Mouse (Mus musculus): ENCODE results near the gene 9330161L09Rik. TPM values are rescaled to one million over a fixed set of nuclear protein-coding genes. Genes with fewer than 3 reads are reported as not detected.

Gene 9330161L09Rik
- total and polyA plus RNA-seq, 3 experiments, result 0.05 to 8.1 (median 2.1) TPM

DNA sequence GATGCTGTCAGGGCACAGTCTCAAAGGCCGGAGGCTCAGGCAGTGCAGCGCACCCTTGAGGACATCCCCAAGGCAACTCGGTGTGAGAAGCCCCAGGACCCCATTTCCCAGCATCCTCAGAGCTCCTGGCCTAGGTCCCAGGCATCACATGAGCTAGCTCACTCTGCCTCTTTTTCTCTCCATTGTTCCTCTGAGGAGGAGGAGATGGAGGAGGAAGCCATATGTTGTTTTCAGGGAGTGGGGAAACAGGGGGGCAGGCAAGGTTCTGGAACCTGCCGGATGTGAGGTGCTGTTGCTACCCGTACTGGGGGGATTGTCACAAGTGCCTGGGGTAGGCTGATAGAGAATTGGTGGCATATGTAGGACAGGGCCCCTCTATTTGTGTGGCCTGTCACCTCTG, 31.5 kb downstream of the 9330161L09Rik start:
- H3K36me3 ChIP-seq (replicated peaks), result no peaks in the 10 kb centered on the region
- ATAC-seq (ENCODE audit: extremely low read depth, insufficient number of reproducible peaks, low FRiP score, poor library complexity, severe bottlenecking) (no peak), DNase-seq (ENCODE audit: low spot score) (no peak)
- peaks cover 72% of the 10 kb centered on the region for H3K4me1 ChIP-seq (ENCODE audit: insufficient read depth, low read depth, low read length)
- TF ChIP-seq CTCF (IDR thresholded peaks at IDR 0.05; ENCODE audit: low read depth, low read length) (no peak), TAL1 (conservative IDR thresholded peaks at IDR 0.05; ENCODE audit: low read depth, low read length) (no peak), GATA1 (IDR thresholded peaks at IDR 0.05; ENCODE audit: borderline replicate concordance, low read length) (no peak), GATA2 (IDR thresholded peaks at IDR 0.05; ENCODE audit: borderline replicate concordance, low read depth, low read length) (no peak), POLR2AphosphoS5 (IDR thresholded peaks at IDR 0.05; ENCODE audit: insufficient replicate concordance, low read depth, low read length) (no peak)
- no peak overlapping the region for H3K4me3 ChIP-seq (ENCODE audit: low read depth, low read length)
- no peaks in the 10 kb centered on the region for H3K9me3 ChIP-seq (replicated peaks)
- peaks cover under 1% of the 10 kb centered on the region for H3K27me3 ChIP-seq (ENCODE audit: insufficient read depth, low read length)

DNA sequence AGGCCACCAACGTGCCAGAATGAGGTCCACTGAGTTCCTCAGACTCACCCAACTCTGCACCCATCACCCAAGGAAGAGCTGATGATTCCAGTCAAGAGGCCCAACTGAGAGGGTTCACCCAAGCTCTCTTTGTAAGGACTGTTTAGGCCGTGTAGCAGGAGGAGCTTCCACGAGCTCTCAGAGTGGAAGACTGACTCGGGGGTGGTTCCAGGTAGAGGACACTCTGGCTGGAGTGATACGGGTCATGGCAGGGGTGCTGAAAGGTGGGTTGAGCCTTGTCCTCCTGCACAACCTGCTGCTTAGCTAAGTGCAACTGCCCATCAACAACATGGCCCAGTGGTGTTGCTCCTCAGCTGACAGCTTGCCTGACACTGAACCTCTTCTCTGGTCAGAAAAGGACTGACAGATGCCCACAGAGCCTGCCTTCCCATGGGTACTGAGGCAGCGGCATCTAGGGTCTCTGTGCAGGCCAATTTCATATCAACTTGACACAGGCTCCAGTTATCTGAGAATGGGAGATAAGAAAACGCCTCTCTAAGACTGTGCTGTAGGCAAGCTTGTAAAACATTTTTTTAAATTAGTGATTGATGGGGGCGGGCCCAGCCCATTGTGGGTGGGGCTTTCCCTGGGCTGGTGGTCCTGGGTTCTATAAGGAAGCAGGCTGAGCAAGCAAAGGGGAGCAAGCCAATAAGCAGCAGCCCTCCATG, 33.9 kb downstream of the 9330161L09Rik start:
- Histone ChIP-seq H3K9me3 (replicated peaks) (no peaks in the 10 kb centered on the region), H3K27me3 (ENCODE audit: insufficient read depth, low read length) (peaks cover 20% of the 10 kb centered on the region), H3K4me3 (ENCODE audit: low read depth, low read length) (peak overlapping the region; percentile 61; the same call in 1 of the 2 replicates), H3K36me3 (replicated peaks) (no peaks in the 10 kb centered on the region), H3K4me1 (ENCODE audit: insufficient read depth, low read depth, low read length) (peaks cover 78% of the 10 kb centered on the region)
- DNase-seq (ENCODE audit: low spot score) (peak; percentile 78), ATAC-seq (ENCODE audit: extremely low read depth, insufficient number of reproducible peaks, low FRiP score, poor library complexity, severe bottlenecking) (peak; percentile 86)
- TF ChIP-seq GATA2 (IDR thresholded peaks at IDR 0.05; ENCODE audit: borderline replicate concordance, low read depth, low read length) (no peak), POLR2AphosphoS5 (IDR thresholded peaks at IDR 0.05; ENCODE audit: insufficient replicate concordance, low read depth, low read length) (0 out of 2 replicates have a peak, but pooled peaks have one; percentile 32), TAL1 (conservative IDR thresholded peaks at IDR 0.05; ENCODE audit: low read depth, low read length) (peak; percentile 84)

DNA sequence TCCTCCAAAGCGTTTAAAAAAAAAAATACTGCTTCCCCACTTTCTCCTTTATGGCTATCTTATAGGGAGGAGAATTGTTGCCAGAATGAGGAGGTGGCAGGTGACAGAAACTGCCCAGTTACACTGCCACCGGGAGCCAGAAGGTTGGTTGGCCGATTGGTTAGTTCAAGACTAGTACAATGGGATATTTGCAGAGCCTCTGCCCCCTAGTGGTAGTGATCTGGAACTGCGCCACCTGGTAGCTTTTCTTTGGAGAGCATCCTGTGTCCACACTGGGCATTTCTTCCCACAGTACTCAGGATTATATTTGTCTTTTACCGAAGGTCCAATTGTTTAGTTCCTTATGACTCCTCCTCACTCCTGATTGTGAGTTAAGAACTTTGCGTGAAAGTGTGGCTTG, 35.9 kb downstream of the 9330161L09Rik start:
- peaks cover 39% of the 10 kb centered on the region for H3K27me3 ChIP-seq (ENCODE audit: insufficient read depth, low read length)

DNA sequence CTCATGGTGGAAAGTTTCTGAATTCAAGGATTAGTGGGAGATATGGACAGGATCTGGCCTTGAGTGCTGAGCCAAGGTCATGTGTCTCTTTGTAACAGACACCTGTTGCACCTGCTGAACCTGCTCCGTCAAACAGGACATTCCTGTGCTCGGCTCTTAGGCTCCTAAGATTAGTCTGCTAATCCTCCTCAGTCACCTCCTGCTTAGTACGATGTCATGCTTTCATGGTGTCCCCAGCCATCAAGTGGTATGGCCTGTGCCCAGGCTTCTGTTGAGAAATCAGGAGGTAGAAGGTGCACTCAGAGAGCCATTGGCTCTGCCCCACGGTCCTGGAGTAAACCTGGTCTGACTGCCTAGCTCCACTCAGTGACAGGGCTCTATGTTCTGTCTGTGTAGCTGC, 36.8 kb downstream of the 9330161L09Rik start:
- Histone ChIP-seq H3K4me1 (ENCODE audit: insufficient read depth, low read depth, low read length) (peaks cover 68% of the 10 kb centered on the region), H3K4me3 (ENCODE audit: low read depth, low read length) (no peak overlapping the region), H3K9me3 (replicated peaks) (no peaks in the 10 kb centered on the region), H3K36me3 (replicated peaks) (no peaks in the 10 kb centered on the region), H3K27me3 (ENCODE audit: insufficient read depth, low read length) (peaks cover 48% of the 10 kb centered on the region)
- TF ChIP-seq GATA1 (IDR thresholded peaks at IDR 0.05; ENCODE audit: borderline replicate concordance, low read length) (no peak), GATA2 (IDR thresholded peaks at IDR 0.05; ENCODE audit: borderline replicate concordance, low read depth, low read length) (no peak), TAL1 (conservative IDR thresholded peaks at IDR 0.05; ENCODE audit: low read depth, low read length) (no peak), POLR2AphosphoS5 (IDR thresholded peaks at IDR 0.05; ENCODE audit: insufficient replicate concordance, low read depth, low read length) (no peak), CTCF (IDR thresholded peaks at IDR 0.05; ENCODE audit: low read depth, low read length) (no peak)
- no peak for ATAC-seq (ENCODE audit: extremely low read depth, insufficient number of reproducible peaks, low FRiP score, poor library complexity, severe bottlenecking)
- DNase-seq (ENCODE audit: low spot score), result no peak

More for the DNA sequence above, 35.9 kb downstream of the 9330161L09Rik start:
- no peak overlapping the region for H3K4me3 ChIP-seq (ENCODE audit: low read depth, low read length)
- no peaks in the 10 kb centered on the region for H3K9me3 ChIP-seq (replicated peaks)
- peaks cover 76% of the 10 kb centered on the region for H3K4me1 ChIP-seq (ENCODE audit: insufficient read depth, low read depth, low read length)
- DNase-seq (ENCODE audit: low spot score) (peak; percentile 63), ATAC-seq (ENCODE audit: extremely low read depth, insufficient number of reproducible peaks, low FRiP score, poor library complexity, severe bottlenecking) (no peak)
- TF ChIP-seq CTCF (IDR thresholded peaks at IDR 0.05; ENCODE audit: low read depth, low read length) (peak; percentile 99), POLR2AphosphoS5 (IDR thresholded peaks at IDR 0.05; ENCODE audit: insufficient replicate concordance, low read depth, low read length) (no peak)
- no peaks in the 10 kb centered on the region for H3K36me3 ChIP-seq (replicated peaks)

DNA sequence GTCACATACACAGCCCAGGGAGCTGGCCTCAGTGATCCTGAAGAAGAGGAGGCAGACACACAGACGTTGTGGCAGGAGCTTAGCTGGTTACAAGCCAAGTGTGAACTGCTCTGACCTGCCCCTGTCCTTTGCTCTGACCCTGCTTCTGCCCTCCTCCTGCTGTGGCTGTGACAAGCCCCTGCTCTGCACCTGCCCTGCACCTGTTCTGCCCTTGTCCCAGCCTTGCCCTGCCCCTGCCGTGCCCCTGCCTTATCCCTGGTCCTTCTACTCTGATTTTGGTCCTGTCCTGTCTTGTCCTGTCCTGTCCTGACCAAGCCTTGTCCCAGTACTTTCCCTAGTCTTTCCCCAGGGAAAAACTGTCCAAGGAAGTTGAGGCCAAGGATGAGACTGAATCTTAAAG, 38.8 kb downstream of the 9330161L09Rik start:
- peaks cover 62% of the 10 kb centered on the region for H3K27me3 ChIP-seq (ENCODE audit: insufficient read depth, low read length)
- no peak overlapping the region for H3K4me3 ChIP-seq (ENCODE audit: low read depth, low read length)
- TF ChIP-seq GATA2 (IDR thresholded peaks at IDR 0.05; ENCODE audit: borderline replicate concordance, low read depth, low read length) (no peak), POLR2AphosphoS5 (IDR thresholded peaks at IDR 0.05; ENCODE audit: insufficient replicate concordance, low read depth, low read length) (no peak), CTCF (IDR thresholded peaks at IDR 0.05; ENCODE audit: low read depth, low read length) (no peak), TAL1 (conservative IDR thresholded peaks at IDR 0.05; ENCODE audit: low read depth, low read length) (no peak), GATA1 (IDR thresholded peaks at IDR 0.05; ENCODE audit: borderline replicate concordance, low read length) (no peak)
- no peak for DNase-seq (ENCODE audit: low spot score)
- H3K4me1 ChIP-seq (ENCODE audit: insufficient read depth, low read depth, low read length), result peaks cover 47% of the 10 kb centered on the region
- no peaks in the 10 kb centered on the region for H3K36me3 ChIP-seq (replicated peaks)
- ATAC-seq (ENCODE audit: extremely low read depth, insufficient number of reproducible peaks, low FRiP score, poor library complexity, severe bottlenecking), result no peak
- no peaks in the 10 kb centered on the region for H3K9me3 ChIP-seq (replicated peaks)

DNA sequence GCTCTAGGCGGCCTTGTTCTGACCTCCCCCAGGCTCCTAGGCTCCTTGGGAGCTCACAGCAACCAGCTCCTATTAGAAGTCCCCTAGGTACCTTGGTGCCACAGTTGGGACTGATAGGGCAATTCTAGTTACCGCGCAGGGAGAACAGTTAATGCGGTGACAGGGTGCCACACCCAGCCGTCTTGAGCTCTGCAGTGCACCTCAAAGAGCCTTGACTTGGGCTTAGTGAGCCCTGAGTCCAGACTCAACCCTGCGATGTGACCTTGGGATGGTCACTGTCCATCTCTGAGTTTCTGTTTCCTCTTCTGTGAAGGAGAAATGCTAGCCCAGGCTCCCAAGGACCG, 39.3 kb downstream of the 9330161L09Rik start:
- Histone ChIP-seq H3K36me3 (replicated peaks) (no peaks in the 10 kb centered on the region), H3K4me1 (ENCODE audit: insufficient read depth, low read depth, low read length) (peaks cover 42% of the 10 kb centered on the region), H3K9me3 (replicated peaks) (no peaks in the 10 kb centered on the region), H3K27me3 (ENCODE audit: insufficient read depth, low read length) (peaks cover 66% of the 10 kb centered on the region), H3K4me3 (ENCODE audit: low read depth, low read length) (no peak overlapping the region; the same call in 1 of the 2 replicates)
- no peak for ATAC-seq (ENCODE audit: extremely low read depth, insufficient number of reproducible peaks, low FRiP score, poor library complexity, severe bottlenecking)
- TF ChIP-seq TAL1 (conservative IDR thresholded peaks at IDR 0.05; ENCODE audit: low read depth, low read length) (no peak), GATA1 (IDR thresholded peaks at IDR 0.05; ENCODE audit: borderline replicate concordance, low read length) (no peak), POLR2AphosphoS5 (IDR thresholded peaks at IDR 0.05; ENCODE audit: insufficient replicate concordance, low read depth, low read length) (no peak), GATA2 (IDR thresholded peaks at IDR 0.05; ENCODE audit: borderline replicate concordance, low read depth, low read length) (no peak), CTCF (IDR thresholded peaks at IDR 0.05; ENCODE audit: low read depth, low read length) (no peak)
- DNase-seq (ENCODE audit: low spot score), result no peak
